Comparison of ENCODE assay signal across 9 mouse cellular contexts in genomic region chr11:97072533-97072932, GRCm38 (mm10). TPM values are rescaled to one million over a fixed set of nuclear protein-coding genes. Genes with fewer than 3 reads are reported as not detected.
DNase-seq lines count a peak whose midpoint lies in the region; ATAC-seq and TF ChIP-seq lines count a peak whose summit lies in the region.
"Had no signal": no experiment of that assay in that cellular context is flagged by ENCODE, and none has a peak within 500 bp of the region (broad histone marks: within the 10 kb centered on the region; RNA-seq: fewer than 3 reads in every experiment).

No protein-coding gene starts in this region.

- peak; percentile 58 for DNase-seq in midbrain, embryonic 10.5 days (ENCODE audit: low spot score)
- peak; percentile 60 for DNase-seq in forelimb bud, embryonic 11.5 days (ENCODE audit: low read depth, low spot score)
- peak; percentile 66 for DNase-seq in layer of hippocampus, adult 9-11 months
- peak; percentile 87 for DNase-seq in midbrain, embryonic 14.5 days
- no peak for DNase-seq in spleen, adult 12 weeks (ENCODE audit: low spot score)

- peaks cover 13% of the 10 kb centered on the region for H3K36me3 ChIP-seq in midbrain, embryonic 10.5 days
- H3K36me3 ChIP-seq in midbrain, embryonic 16.5 days (ENCODE audit: control insufficient read depth, insufficient read depth, low read length) = peaks cover 5% of the 10 kb centered on the region
- H3K36me3 ChIP-seq in midbrain, embryonic 14.5 days (ENCODE audit: control insufficient read depth, insufficient read depth, low read length) = peaks cover 9% of the 10 kb centered on the region

- H3K4me2 ChIP-seq in midbrain, embryonic 16.5 days (ENCODE audit: low read length) = no peak overlapping the region
- no peak overlapping the region for H3K4me2 ChIP-seq in midbrain, embryonic 14.5 days (ENCODE audit: low read length)
- H3K4me2 ChIP-seq: heart, embryonic 13.5 days had no signal

- no peaks in the 10 kb centered on the region for H3K4me1 ChIP-seq in midbrain, embryonic 10.5 days
- no peaks in the 10 kb centered on the region for H3K4me1 ChIP-seq in midbrain, embryonic 16.5 days (ENCODE audit: control insufficient read depth, insufficient read depth, low read length)
- no peaks in the 10 kb centered on the region for H3K4me1 ChIP-seq in bone marrow, adult 2 months (ENCODE audit: control insufficient read depth, insufficient read depth, low read length)
- no peaks in the 10 kb centered on the region for H3K4me1 ChIP-seq in midbrain, embryonic 14.5 days (ENCODE audit: control insufficient read depth, insufficient read depth, low read length)

- H3K4me3 ChIP-seq in midbrain, embryonic 10.5 days = no peak overlapping the region
- no peak overlapping the region for H3K4me3 ChIP-seq in midbrain, embryonic 16.5 days (ENCODE audit: low read depth, low read length)
- H3K4me3 ChIP-seq in bone marrow, adult 2 months (replicated peaks; ENCODE audit: control insufficient read depth, low read depth, low read length) = no peak overlapping the region
- no peak overlapping the region for H3K4me3 ChIP-seq in midbrain, embryonic 14.5 days (replicated peaks; ENCODE audit: low read depth, low read length)
- H3K4me3 ChIP-seq: heart, embryonic 13.5 days; myocyte had no signal

- no peak overlapping the region for H3K9ac ChIP-seq in midbrain, embryonic 16.5 days (ENCODE audit: low read depth, low read length)
- no peak overlapping the region for H3K9ac ChIP-seq in midbrain, embryonic 14.5 days (replicated peaks; ENCODE audit: low read length)

- 34% methylated on average over 3 of the region's 3 CpGs for WGBS in midbrain, embryonic 10.5 days
- WGBS in midbrain, embryonic 16.5 days = 26% methylated on average over 3 of the region's 3 CpGs
- WGBS in bone marrow, adult 2 months = 28% methylated on average over 3 of the region's 3 CpGs
- 30% methylated on average over 3 of the region's 3 CpGs for WGBS in midbrain, embryonic 14.5 days

- no peaks in the 10 kb centered on the region for H3K9me3 ChIP-seq in midbrain, embryonic 10.5 days (replicated peaks)
- no peaks in the 10 kb centered on the region for H3K9me3 ChIP-seq in midbrain, embryonic 16.5 days (replicated peaks; ENCODE audit: control insufficient read depth, low read length, poor library complexity, severe bottlenecking)
- no peaks in the 10 kb centered on the region for H3K9me3 ChIP-seq in midbrain, embryonic 14.5 days (ENCODE audit: control insufficient read depth, low read length)
- H3K9me3 ChIP-seq: heart, embryonic 13.5 days had no signal

- TF ChIP-seq CTCF in bone marrow, adult 2 months (IDR thresholded peaks at IDR 0.05; ENCODE audit: control insufficient read depth, insufficient read depth, low read length) = peak; percentile 18; the same call in 1 of the 2 replicates

- no peak for TF ChIP-seq POLR2A in bone marrow, adult 2 months (IDR thresholded peaks at IDR 0.05; ENCODE audit: borderline replicate concordance, control insufficient read depth, low read depth, low read length)

- H3K27me3 ChIP-seq in midbrain, embryonic 10.5 days (ENCODE audit: low read depth, poor library complexity, severe bottlenecking) = no peaks in the 10 kb centered on the region; the same call in 1 of the 2 replicates
- no peaks in the 10 kb centered on the region for H3K27me3 ChIP-seq in midbrain, embryonic 16.5 days (ENCODE audit: control insufficient read depth, insufficient read depth, low read depth, low read length)
- no peaks in the 10 kb centered on the region for H3K27me3 ChIP-seq in midbrain, embryonic 14.5 days (ENCODE audit: control insufficient read depth, insufficient read depth, low read length)
- H3K27me3 ChIP-seq: heart, embryonic 13.5 days had no signal

- ATAC-seq in midbrain, embryonic 16.5 days = no peak; the same call in 1 of the 2 replicates
- no peak; the same call in 1 of the 2 replicates for ATAC-seq in midbrain, embryonic 14.5 days (ENCODE audit: low FRiP score, low TSS enrichment)

- H3K27ac ChIP-seq in midbrain, embryonic 10.5 days (replicated peaks) = no peak overlapping the region
- no peak overlapping the region for H3K27ac ChIP-seq in midbrain, embryonic 16.5 days (ENCODE audit: low read length)
- H3K27ac ChIP-seq in bone marrow, adult 2 months (ENCODE audit: control insufficient read depth, insufficient read depth, low read depth, low read length, poor library complexity) = no peak overlapping the region
- H3K27ac ChIP-seq in midbrain, embryonic 14.5 days (replicated peaks; ENCODE audit: low read depth, low read length) = no peak overlapping the region
- H3K27ac ChIP-seq: heart, embryonic 13.5 days had no signal

RNA-seq across cellular contexts. Expression of gene Osbpl7, which starts 22.1 kb away (rescaled TPM):
- 8.4 and 9.8 TPM in 2 replicates for polyA plus RNA-seq in midbrain, embryonic 10.5 days (2016; fragmentation: Nextera tagmentation; extraction: Ambion mirVana)
- polyA plus RNA-seq in midbrain, embryonic 16.5 days (2015; fragmentation: Nextera tagmentation; extraction: Ambion mirVana) = 11.9 and 12.8 TPM in 2 replicates
- polyA plus RNA-seq in bone marrow, adult 2 months (2011; ENCODE audit: insufficient read depth, insufficient read length, low replicate concordance, missing spikeins) = 8.2 and 17.7 TPM in 2 replicates
- polyA plus RNA-seq in midbrain, embryonic 14.5 days (2014; fragmentation: Nextera tagmentation; extraction: Ambion mirVana) = 7.8 and 8.9 TPM in 2 replicates

RNA-seq across cellular contexts. Expression of gene Mrpl10, which starts 31.2 kb away (rescaled TPM):
- 81.1 and 82.9 TPM in 2 replicates for polyA plus RNA-seq in midbrain, embryonic 10.5 days (2016; fragmentation: Nextera tagmentation; extraction: Ambion mirVana)
- polyA plus RNA-seq in midbrain, embryonic 16.5 days (2015; fragmentation: Nextera tagmentation; extraction: Ambion mirVana) = 58.9 and 59.1 TPM in 2 replicates
- polyA plus RNA-seq in bone marrow, adult 2 months (2011; ENCODE audit: insufficient read depth, insufficient read length, low replicate concordance, missing spikeins) = 21.1 and 25.1 TPM in 2 replicates
- polyA plus RNA-seq in midbrain, embryonic 14.5 days (2014; fragmentation: Nextera tagmentation; extraction: Ambion mirVana) = 54.2 and 62.2 TPM in 2 replicates

RNA-seq across cellular contexts. Expression of gene Lrrc46, which starts 31.3 kb away (rescaled TPM):
- polyA plus RNA-seq in midbrain, embryonic 10.5 days (2016; fragmentation: Nextera tagmentation; extraction: Ambion mirVana) = 3.0 and 3.1 TPM in 2 replicates
- polyA plus RNA-seq in midbrain, embryonic 16.5 days (2015; fragmentation: Nextera tagmentation; extraction: Ambion mirVana) = 3.4 and 4.0 TPM in 2 replicates
- not detected in 2 replicates for polyA plus RNA-seq in bone marrow, adult 2 months (2011; ENCODE audit: insufficient read depth, insufficient read length, low replicate concordance, missing spikeins)
- 2.3 and 3.0 TPM in 2 replicates for polyA plus RNA-seq in midbrain, embryonic 14.5 days (2014; fragmentation: Nextera tagmentation; extraction: Ambion mirVana)

RNA-seq across cellular contexts. Expression of gene Tbx21, which starts 42.6 kb away (rescaled TPM):
- 0.10 and 0.25 TPM in 2 replicates for polyA plus RNA-seq in midbrain, embryonic 10.5 days (2016; fragmentation: Nextera tagmentation; extraction: Ambion mirVana)
- polyA plus RNA-seq in midbrain, embryonic 16.5 days (2015; fragmentation: Nextera tagmentation; extraction: Ambion mirVana) = 0.16 TPM in 2 replicates
- polyA plus RNA-seq in bone marrow, adult 2 months (2011; ENCODE audit: insufficient read depth, insufficient read length, low replicate concordance, missing spikeins) = 0.77 and 2.2 TPM in 2 replicates
- polyA plus RNA-seq in midbrain, embryonic 14.5 days (2014; fragmentation: Nextera tagmentation; extraction: Ambion mirVana) = 0.13 TPM in 1 of 2 replicates, not detected in the other
- polyA plus RNA-seq: heart, embryonic 13.5 days; myocyte had no signal

RNA-seq across cellular contexts. Expression of gene Scrn2, which starts 42.8 kb away (rescaled TPM):
- 39.5 and 42.2 TPM in 2 replicates for polyA plus RNA-seq in midbrain, embryonic 10.5 days (2016; fragmentation: Nextera tagmentation; extraction: Ambion mirVana)
- polyA plus RNA-seq in midbrain, embryonic 16.5 days (2015; fragmentation: Nextera tagmentation; extraction: Ambion mirVana) = 13.7 and 16.7 TPM in 2 replicates
- polyA plus RNA-seq in bone marrow, adult 2 months (2011; ENCODE audit: insufficient read depth, insufficient read length, low replicate concordance, missing spikeins) = 3.0 and 6.7 TPM in 2 replicates
- 11.3 and 15.6 TPM in 2 replicates for polyA plus RNA-seq in midbrain, embryonic 14.5 days (2014; fragmentation: Nextera tagmentation; extraction: Ambion mirVana)
